Mouse (Mus musculus) thymus, adult 2 months (tissue): ENCODE measurements at regions not wholly inside any gene's neighbourhood (a gene's known extent, or its start where the extent isn't known, plus 50 kb on each side); places are given as distances from the start of the nearest gene placed in this dataset.

ENCODE experiments used
- CTCF ChIP-seq: fragments of 200-500 bp; IDR thresholded peaks from 2 replicates; pipeline ENCODE4 v1.5.1; 2012; ENCODE audit warnings: mild to moderate bottlenecking, control low read depth, low read length, moderate library complexity, borderline replicate concordance; ENCODE audit not compliant: control insufficient read depth, poor library complexity, insufficient read depth; ENCODE audit errors: extremely low read depth
- POLR2A ChIP-seq: fragments of 200-500 bp; IDR thresholded peaks from 2 replicates; pipeline ENCODE4 v1.6.1; 2012; ENCODE audit warnings: mild to moderate bottlenecking, low read length, control low read depth, moderate library complexity; ENCODE audit not compliant: control insufficient read depth, poor library complexity, insufficient read depth; ENCODE audit errors: extremely low read depth

DNA sequence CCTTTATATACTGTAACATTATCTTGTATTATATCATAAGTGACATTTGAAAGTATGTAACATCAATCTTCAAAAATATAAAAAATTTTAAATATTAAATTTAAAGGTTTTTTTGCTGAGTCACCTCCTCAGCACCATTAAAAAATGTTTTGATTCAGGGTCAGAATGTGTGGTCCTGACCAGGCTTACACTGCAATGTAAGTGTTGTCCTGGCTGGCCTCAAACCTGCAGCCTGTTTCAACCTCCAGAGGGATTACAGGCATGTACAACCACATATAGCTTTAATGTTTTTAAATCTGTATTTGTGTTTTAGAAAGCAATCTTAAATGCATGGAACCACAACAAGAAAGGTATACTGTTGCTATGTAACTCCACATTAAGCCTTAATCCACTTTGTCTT is 418.9 kb downstream of the Prdm13 start:
- TF ChIP-seq POLR2A (no peak), CTCF (no peak)
